In the genomic region with DNA sequence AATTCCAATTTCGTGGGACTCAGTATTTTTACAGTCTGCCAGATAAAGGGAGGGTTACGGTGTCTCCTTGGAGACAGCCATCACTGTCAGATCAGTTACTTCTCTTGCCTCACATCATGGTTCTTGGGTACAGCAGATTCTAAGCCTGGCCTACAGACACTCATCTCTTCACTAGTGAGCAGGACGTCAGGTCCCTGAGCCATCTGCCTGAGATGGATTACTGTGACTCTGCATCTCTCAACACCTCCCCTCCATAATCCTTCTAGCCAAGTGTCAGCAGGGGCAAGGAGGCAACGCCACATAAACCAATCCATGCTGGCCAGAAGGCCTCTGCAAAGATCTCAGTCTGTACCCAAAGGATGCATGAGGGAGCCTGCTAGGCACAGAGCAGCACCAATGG, we compare ENCODE assay signal across 12 mouse cellular contexts. TPM values are rescaled to one million over a fixed set of nuclear protein-coding genes. Genes with fewer than 3 reads are reported as not detected.
DNase-seq lines count a peak whose midpoint lies in the region; ATAC-seq lines count a peak whose summit lies in the region.
"Had no signal": no experiment of that assay in that cellular context is flagged by ENCODE, and none has a peak within 500 bp of the region (broad histone marks: within the 10 kb centered on the region; RNA-seq: fewer than 3 reads in every experiment).

No protein-coding gene starts in this region.

- no peak overlapping the region for H3K4me2 ChIP-seq in lung, embryonic 15.5 days
- H3K4me2 ChIP-seq: heart, embryonic 11.5 days; hindbrain, embryonic 15.5 days had no signal

- 0 out of 2 replicates have a peak, but pooled peaks cover 3% of the 10 kb centered on the region for H3K27me3 ChIP-seq in lung, embryonic 15.5 days

- WGBS in lung, embryonic 15.5 days: 49% methylated on average over 4 of the region's 4 CpGs

- no peak overlapping the region for H3K4me3 ChIP-seq in lung, embryonic 15.5 days
- H3K4me3 ChIP-seq: hindbrain, embryonic 15.5 days had no signal

- H3K9ac ChIP-seq in lung, embryonic 15.5 days: no peak overlapping the region
- H3K9ac ChIP-seq: hindbrain, embryonic 15.5 days had no signal

- H3K9me3 ChIP-seq in lung, embryonic 15.5 days: no peaks in the 10 kb centered on the region
- H3K9me3 ChIP-seq: hindbrain, embryonic 15.5 days had no signal

- DNase-seq in frontal cortex, adult 2 months (ENCODE audit: extremely low spot score in 1 of 2, low spot score in 1 of 2): no peak
- no peak for DNase-seq in lung, adult 18-20 months
- DNase-seq in cerebellum, adult 18-20 months: peak; percentile 38 to 43
- peak; percentile 32 to 53 for DNase-seq in cerebellum, postnatal 36 days
- no peak for DNase-seq in ovary, postnatal 10 days (ENCODE audit: low spot score)
- no peak for DNase-seq in thymus, adult 18-20 months
- DNase-seq: adrenal gland, postnatal 25 days; kidney, adult 2 months had no signal

- H3K4me1 ChIP-seq in lung, embryonic 15.5 days: peaks cover 59% of the 10 kb centered on the region

- H3K27ac ChIP-seq in lung, embryonic 15.5 days: peak overlapping the region; percentile 1; the same call in 1 of the 2 replicates
- H3K27ac ChIP-seq: hindbrain, embryonic 15.5 days had no signal

- H3K36me3 ChIP-seq in lung, embryonic 15.5 days: peaks cover 5% of the 10 kb centered on the region
- H3K36me3 ChIP-seq: hindbrain, embryonic 15.5 days had no signal

- ATAC-seq in frontal cortex, adult (ENCODE audit: low TSS enrichment): peak; percentile 19; the same call in 1 of the 2 replicates
- ATAC-seq in lung, embryonic 15.5 days (ENCODE audit: borderline replicate concordance, extremely low read depth, low FRiP score, low TSS enrichment): no peak

RNA-seq across cellular contexts. Expression of a gene that starts 24.0 kb away (rescaled TPM):
- 1.5 and 2.3 TPM in 2 replicates for polyA plus RNA-seq in frontal cortex, adult 2 months (2012; rRNA removed)
- polyA plus RNA-seq in lung, embryonic 15.5 days (2015; fragmentation: Nextera tagmentation; extraction: Ambion mirVana): 25.4 and 27.8 TPM in 2 replicates

Comparison
In these comparisons a context has a peak if more than half of its experiments do, and no peak if none do; other contexts are left out.
1. DNase-seq: peak in cerebellum, adult 18-20 months (2 of 2) and cerebellum, postnatal 36 days (2 of 2); none in frontal cortex, adult 2 months (0 of 2), lung, adult 18-20 months (0 of 2), ovary, postnatal 10 days (single experiment) and thymus, adult 18-20 months (0 of 2).